ENCODE assay signal across 8 mouse cellular contexts in the genomic region with DNA sequence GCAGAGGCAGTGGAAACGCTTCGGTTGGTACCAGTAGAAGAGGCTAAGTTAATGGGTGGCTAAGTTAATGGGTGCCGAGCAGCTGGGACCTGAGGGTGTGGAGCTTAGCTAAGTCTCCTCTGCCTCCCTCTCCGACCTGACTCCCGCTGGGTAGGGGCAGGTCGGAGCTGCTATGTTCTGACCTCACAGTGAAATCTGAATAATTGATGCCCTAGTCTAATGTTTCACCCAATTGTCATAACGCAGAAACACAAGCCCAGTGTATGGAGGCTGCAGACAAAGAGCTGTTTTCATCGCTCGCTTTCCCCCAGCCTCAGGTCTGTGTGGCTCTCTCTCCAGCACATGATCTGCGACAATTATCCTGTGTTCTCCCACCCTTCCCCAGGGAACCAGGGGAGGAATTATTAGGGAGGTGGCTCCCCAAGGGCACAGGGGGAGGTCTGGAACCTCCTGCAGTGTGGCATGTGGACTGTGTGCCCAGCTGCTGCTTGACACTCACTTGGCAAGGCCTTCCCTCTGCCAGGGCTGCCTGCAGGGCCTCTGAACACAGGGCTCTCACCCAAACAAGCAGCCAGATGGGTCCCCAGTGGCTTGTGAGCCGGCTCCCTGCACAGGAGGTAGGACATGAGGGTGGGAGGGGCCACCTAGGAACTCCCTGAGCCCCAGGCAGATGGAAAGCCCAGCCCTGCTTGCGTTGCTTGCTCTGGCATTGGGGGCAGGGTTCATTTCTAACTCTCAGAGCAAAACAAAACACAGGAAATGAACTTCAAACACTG. TPM values are rescaled to one million over a fixed set of nuclear protein-coding genes. Genes with fewer than 3 reads are reported as not detected.
DNase-seq lines count a peak whose midpoint lies in the region; ATAC-seq lines count a peak whose summit lies in the region.

No protein-coding gene starts in this region.

- peak overlapping the region; percentile 78 for H3K27ac ChIP-seq in forebrain, embryonic 10.5 days
- H3K27ac ChIP-seq in intestine, embryonic 15.5 days = peak overlapping the region; percentile 17; the same call in 1 of the 2 replicates
- H3K27ac ChIP-seq in midbrain, embryonic 10.5 days (replicated peaks) = peak overlapping the region; percentile 76
- peak overlapping the region; percentile 21; the same call in 1 of the 2 replicates for H3K27ac ChIP-seq in stomach, embryonic 14.5 days (ENCODE audit: low read length)

- H3K4me2 ChIP-seq in intestine, embryonic 15.5 days (replicated peaks) = no peak overlapping the region
- H3K4me2 ChIP-seq in stomach, embryonic 14.5 days (replicated peaks; ENCODE audit: low read depth, low read length) = no peak overlapping the region

- H3K9ac ChIP-seq in intestine, embryonic 15.5 days = no peak overlapping the region
- H3K9ac ChIP-seq in stomach, embryonic 14.5 days (replicated peaks; ENCODE audit: low read depth, low read length) = no peak overlapping the region

- peaks cover 17% of the 10 kb centered on the region for H3K4me1 ChIP-seq in forebrain, embryonic 10.5 days
- peaks cover 3% of the 10 kb centered on the region; the same call in 1 of the 2 replicates for H3K4me1 ChIP-seq in intestine, embryonic 15.5 days (replicated peaks)
- peaks cover 14% of the 10 kb centered on the region for H3K4me1 ChIP-seq in midbrain, embryonic 10.5 days
- H3K4me1 ChIP-seq in stomach, embryonic 14.5 days (ENCODE audit: control insufficient read depth, insufficient read depth, low read length) = peaks cover 3% of the 10 kb centered on the region; the same call in 1 of the 2 replicates

- H3K4me3 ChIP-seq in forebrain, embryonic 10.5 days = no peak overlapping the region
- H3K4me3 ChIP-seq in intestine, embryonic 15.5 days (replicated peaks) = no peak overlapping the region
- H3K4me3 ChIP-seq in midbrain, embryonic 10.5 days = no peak overlapping the region
- H3K4me3 ChIP-seq in stomach, embryonic 14.5 days (ENCODE audit: low read depth, low read length) = no peak overlapping the region

- H3K9me3 ChIP-seq in forebrain, embryonic 10.5 days = no peaks in the 10 kb centered on the region
- no peaks in the 10 kb centered on the region for H3K9me3 ChIP-seq in intestine, embryonic 15.5 days
- no peaks in the 10 kb centered on the region for H3K9me3 ChIP-seq in midbrain, embryonic 10.5 days (replicated peaks)
- no peaks in the 10 kb centered on the region for H3K9me3 ChIP-seq in stomach, embryonic 14.5 days (ENCODE audit: control insufficient read depth, low read depth, low read length)

- ATAC-seq in CD4-positive, CD25-positive, alpha-beta regulatory T cell, adult 4 months = peak; percentile 54
- ATAC-seq in intestine, embryonic 15.5 days = peak; percentile 88
- ATAC-seq in stomach, embryonic 14.5 days (ENCODE audit: insufficient number of reproducible peaks, insufficient read depth, low FRiP score, low read depth) = peak; percentile 60

- H3K36me3 ChIP-seq in forebrain, embryonic 10.5 days (replicated peaks) = no peaks in the 10 kb centered on the region
- H3K36me3 ChIP-seq in intestine, embryonic 15.5 days = no peaks in the 10 kb centered on the region
- H3K36me3 ChIP-seq in midbrain, embryonic 10.5 days = no peaks in the 10 kb centered on the region
- H3K36me3 ChIP-seq in stomach, embryonic 14.5 days (ENCODE audit: control insufficient read depth, insufficient read depth, low read length) = no peaks in the 10 kb centered on the region

- DNase-seq in adrenal gland, postnatal 10 days = peak; percentile 81
- DNase-seq in forebrain, embryonic 10.5 days (ENCODE audit: extremely low spot score, low spot score) = no peak
- DNase-seq in left cerebral cortex, adult 18-20 months (ENCODE audit: low spot score in 2 of 2) = peak; percentile 32 to 46
- no peak for DNase-seq in midbrain, embryonic 10.5 days (ENCODE audit: low spot score)
- no peak for DNase-seq in testis, postnatal 14 days (ENCODE audit: low spot score)

- H3K27me3 ChIP-seq in forebrain, embryonic 10.5 days (ENCODE audit: poor library complexity, severe bottlenecking) = no peaks in the 10 kb centered on the region
- no peaks in the 10 kb centered on the region for H3K27me3 ChIP-seq in intestine, embryonic 15.5 days (replicated peaks)
- H3K27me3 ChIP-seq in midbrain, embryonic 10.5 days (ENCODE audit: low read depth, poor library complexity, severe bottlenecking) = no peaks in the 10 kb centered on the region
- no peaks in the 10 kb centered on the region for H3K27me3 ChIP-seq in stomach, embryonic 14.5 days (ENCODE audit: control insufficient read depth, insufficient read depth, low read length)

- 39% methylated on average over 12 of the region's 12 CpGs for WGBS in forebrain, embryonic 10.5 days
- WGBS in intestine, embryonic 15.5 days = 42% methylated on average over 12 of the region's 12 CpGs
- WGBS in midbrain, embryonic 10.5 days = 49% methylated on average over 12 of the region's 12 CpGs
- 28% methylated on average over 12 of the region's 12 CpGs for WGBS in stomach, embryonic 14.5 days

RNA-seq across cellular contexts. Expression of gene Klf13, which starts 47.9 kb away (rescaled TPM):
- 100 to 1,000 TPM; 209 to 217 TPM for polyA plus RNA-seq in CD4-positive, CD25-positive, alpha-beta regulatory T cell, adult 4 months (2017; shearing (Covaris generic))
- 10 to 100 TPM; 65.9 to 80.6 TPM for total RNA-seq in adrenal gland, postnatal 10 days (2021)
- polyA plus RNA-seq in forebrain, embryonic 10.5 days (2016; fragmentation: Nextera tagmentation; extraction: Ambion mirVana) = 23.1 and 23.8 TPM in 2 replicates
- 25.9 and 26.7 TPM in 2 replicates for polyA plus RNA-seq in intestine, embryonic 15.5 days (2015; fragmentation: Nextera tagmentation; extraction: Ambion mirVana)
- total RNA-seq in left cerebral cortex, adult 18-20 months (2021) = 100 to 1,000 TPM; 145 to 159 TPM
- polyA plus RNA-seq in midbrain, embryonic 10.5 days (2016; fragmentation: Nextera tagmentation; extraction: Ambion mirVana) = 29.6 and 34.1 TPM in 2 replicates
- polyA plus RNA-seq in stomach, embryonic 14.5 days (2014; fragmentation: Nextera tagmentation; extraction: Ambion mirVana) = 35.5 and 38.5 TPM in 2 replicates

Comparison
In these comparisons a context has a peak if more than half of its experiments do, and no peak if none do; other contexts are left out.
1. DNase-seq: peak in adrenal gland, postnatal 10 days (single experiment) and left cerebral cortex, adult 18-20 months (2 of 2); none in forebrain, embryonic 10.5 days (single experiment), midbrain, embryonic 10.5 days (single experiment) and testis, postnatal 14 days (single experiment).
2. H3K27ac ChIP-seq: peak in every context shown above with its lines; median percentile 78 in forebrain, embryonic 10.5 days; 76 in midbrain, embryonic 10.5 days; 21 in stomach, embryonic 14.5 days; 17 in intestine, embryonic 15.5 days.
3. Peak in every context shown above with its lines, with median percentiles within 50 percentile points of each other: ATAC-seq.